Mouse (Mus musculus) CH12.LX (cell line): ENCODE measurements around the gene Arpc3. TPM values are rescaled to one million over a fixed set of nuclear protein-coding genes. Genes with fewer than 3 reads are reported as not detected.

ENCODE experiments used
- DNase-seq: peaks from one replicate; pipeline ENCODE4 v3.0.0-alpha.2; 2013; ENCODE audit errors: extremely low read depth
- H3K27ac ChIP-seq: 2 replicates; pipeline ENCODE4 v1.5.1; 2012; ENCODE audit warnings: low read depth, mild to moderate bottlenecking, control low read depth, moderate library complexity; ENCODE audit not compliant: insufficient read depth
- H3K27me3 ChIP-seq: replicated peaks from 2 replicates; pipeline ENCODE3; 2012; ENCODE audit warnings: inconsistent platforms
- H3K36me3 ChIP-seq, 2 experiments: replicated peaks in 1 of 2; 2 replicates each; pipeline versions ENCODE3 to v1.6.1; 2012; ENCODE audit warnings: inconsistent platforms in 1 of 2, low read length in 1 of 2, mild to moderate bottlenecking in 1 of 2, mixed read lengths in 1 of 2, moderate library complexity in 1 of 2; ENCODE audit not compliant: control insufficient read depth in 1 of 2, insufficient read depth in 1 of 2
- H3K4me1 ChIP-seq, 2 experiments: 2 replicates each; pipeline ENCODE4 v1.6.1; 2012; ENCODE audit warnings: inconsistent platforms in 1 of 2, moderate library complexity in 1 of 2; ENCODE audit not compliant: insufficient read depth in 2 of 2, control insufficient read depth in 1 of 2
- H3K4me2 ChIP-seq: 2 replicates; pipeline ENCODE4 v1.6.1; 2012; ENCODE audit warnings: low read depth, mild to moderate bottlenecking, control low read depth; ENCODE audit not compliant: poor library complexity, insufficient read depth, severe bottlenecking
- H3K4me3 ChIP-seq, 3 experiments: fragments of 150-350 bp in 1 of 3; sonication (generic) in 1 of 3; replicated peaks in 1 of 3; 2 replicates each; pipeline versions ENCODE3 to v1.5.1; 2011 to 2012; ENCODE audit warnings: low read depth in 2 of 3, low read length in 2 of 3, mild to moderate bottlenecking in 2 of 3, moderate library complexity in 2 of 3, control low read depth in 1 of 3, improper control_type of control experiment in 1 of 3, inconsistent platforms in 1 of 3, mixed read lengths in 1 of 3; ENCODE audit not compliant: poor library complexity in 1 of 3
- H3K79me2 ChIP-seq: replicated peaks from 2 replicates; pipeline ENCODE4 v1.6.1; 2012; ENCODE audit warnings: mild to moderate bottlenecking, moderate library complexity; ENCODE audit not compliant: control insufficient read depth, poor library complexity, insufficient read depth, severe bottlenecking; ENCODE audit errors: extremely low read depth
- H3K9ac ChIP-seq: 2 replicates; pipeline ENCODE4 v1.6.1; 2012; ENCODE audit warnings: low read depth, mild to moderate bottlenecking, control low read depth, moderate library complexity; ENCODE audit not compliant: insufficient read depth
- H3K9me3 ChIP-seq: replicated peaks from 2 replicates; pipeline ENCODE3; 2012; ENCODE audit warnings: low read length, inconsistent platforms, mixed read lengths
- BHLHE40 ChIP-seq: IDR thresholded peaks from 2 replicates; pipeline ENCODE4 v1.6.1; 2011; ENCODE audit warnings: mild to moderate bottlenecking, low read depth, low read length, improper control_type of control experiment
- E2F4 ChIP-seq: IDR thresholded peaks from 2 replicates; pipeline ENCODE4 v1.6.1; 2011; ENCODE audit warnings: low read depth, low read length, improper control_type of control experiment; ENCODE audit not compliant: insufficient replicate concordance
- ELF1 ChIP-seq: IDR thresholded peaks from 2 replicates; pipeline ENCODE4 v1.6.1; 2014; ENCODE audit warnings: low read depth, mild to moderate bottlenecking, inconsistent platforms, low read length, improper control_type of control experiment
- ETS1 ChIP-seq: conservative IDR thresholded peaks from 2 replicates; pipeline ENCODE4 v1.6.1; 2012; ENCODE audit warnings: low read depth, mild to moderate bottlenecking, inconsistent platforms, low read length, improper control_type of control experiment, moderate library complexity
- IRF4 ChIP-seq: IDR thresholded peaks from 2 replicates; pipeline ENCODE4 v1.6.1; 2014; ENCODE audit warnings: low read depth, mild to moderate bottlenecking, inconsistent platforms, low read length, improper control_type of control experiment
- JUN ChIP-seq: IDR thresholded peaks from 2 replicates; pipeline ENCODE4 v1.6.1; 2011; ENCODE audit warnings: low read depth, mild to moderate bottlenecking, low read length, improper control_type of control experiment, moderate library complexity; ENCODE audit not compliant: insufficient read depth
- JUND ChIP-seq: conservative IDR thresholded peaks from 2 replicates; pipeline ENCODE4 v1.6.1; 2011; ENCODE audit warnings: low read depth, low read length, improper control_type of control experiment
- MAFK ChIP-seq: IDR thresholded peaks from 2 replicates; pipeline ENCODE4 v1.6.1; 2011; ENCODE audit warnings: low read length, improper control_type of control experiment; ENCODE audit not compliant: insufficient replicate concordance
- MYC ChIP-seq: IDR thresholded peaks from 2 replicates; pipeline ENCODE4 v1.6.1; 2011; ENCODE audit warnings: low read depth, mild to moderate bottlenecking, improper control_type of control experiment, low read length
- PAX5 ChIP-seq: IDR thresholded peaks from 2 replicates; pipeline ENCODE4 v1.6.1; 2012; ENCODE audit warnings: low read length, inconsistent platforms, mixed read lengths
- POLR2AphosphoS2 ChIP-seq: IDR thresholded peaks from 2 replicates; pipeline ENCODE4 v1.6.1; 2011; ENCODE audit warnings: low read depth, low read length, improper control_type of control experiment
- RAD21 ChIP-seq: IDR thresholded peaks from 2 replicates; pipeline ENCODE4 v1.6.1; 2011; ENCODE audit warnings: low read depth, mild to moderate bottlenecking, low read length, improper control_type of control experiment, moderate library complexity
- SMC3 ChIP-seq: IDR thresholded peaks from 2 replicates; pipeline ENCODE4 v1.6.1; 2011; ENCODE audit warnings: low read depth, low read length, improper control_type of control experiment
- TBP ChIP-seq: conservative IDR thresholded peaks from 2 replicates; pipeline ENCODE4 v1.6.1; 2011; ENCODE audit warnings: low read depth, low read length, improper control_type of control experiment
- ZKSCAN1 ChIP-seq: IDR thresholded peaks from 2 replicates; pipeline ENCODE4 v1.6.1; 2012; ENCODE audit warnings: low read depth, inconsistent platforms, low read length, improper control_type of control experiment, borderline replicate concordance
- ZMIZ1 ChIP-seq: IDR thresholded peaks from 2 replicates; pipeline ENCODE4 v1.6.1; 2012; ENCODE audit warnings: low read depth, mild to moderate bottlenecking, inconsistent platforms, low read length, improper control_type of control experiment
- ZNF384 ChIP-seq: IDR thresholded peaks from 2 replicates; pipeline ENCODE4 v1.6.1; 2012; ENCODE audit warnings: low read depth, low read length, improper control_type of control experiment, inconsistent platforms
- dilution Hi-C: fragments of 300-500 bp; cut with MboI; formaldehyde crosslinking; loops from 2 replicates; pipeline ENCODE4 v1.14.3; 2020; ENCODE audit warnings: low sequenced_read_pairs; ENCODE audit not compliant: extremely low pct_unique_long_range_greater_than_20kb, extremely low pct_ligation_motif_present
- in situ Hi-C: fragments of 300-500 bp; cut with MboI; formaldehyde crosslinking; loops from 3 replicates; pipeline ENCODE4 v1.14.3; 2019; ENCODE audit warnings: low sequenced_read_pairs, low pct_ligation_motif_present, low pct_unique_long_range_greater_than_20kb, mixed read lengths
- polyA plus RNA-seq: library from polyadenylated mRNA; unstranded; fragments of >175 nt; gene quantifications from 2 replicates; pipeline ENCODE4 v1.2.1, GENCODE M21; 2012; ENCODE audit warnings: low read depth; ENCODE audit not compliant: insufficient read length
- total RNA-seq, 2 experiments: library from RNA; depleted of rRNA; stranded (reverse); fragments of 300-350 nt in 1 of 2; fragments of >200 nt in 1 of 2; gene quantifications; 2 replicates each; pipeline ENCODE4 v1.2.3; 2012 to 2014

Arpc3 gene
- total and polyA plus RNA-seq, 3 experiments = 256 to 543 (median 297) TPM

GRCm38 (mm10) chr5:122372192-122372769, 19.4 kb upstream of the Arpc3 start, which contains the start of gene Fam216a (continued):
- no peak for TF ChIP-seq RAD21
- peak; percentile 85 for TF ChIP-seq ELF1
- TF ChIP-seq PAX5 = no peak
- TF ChIP-seq E2F4 = peak; percentile 71; the same call in 1 of the 2 replicates
- TF ChIP-seq SMC3 = no peak
- peak; percentile 73 for TF ChIP-seq IRF4
- TF ChIP-seq POLR2AphosphoS2 = peak; percentile 71; the same call in 1 of the 2 replicates
- no peak for TF ChIP-seq JUND
- peak; percentile 68; the same call in 1 of the 2 replicates for TF ChIP-seq TBP
- peak; percentile 82 for TF ChIP-seq ZNF384
- no peak for TF ChIP-seq MAFK
- TF ChIP-seq BHLHE40 = peak; percentile 99
- TF ChIP-seq JUN = no peak
- peak; percentile 66 for TF ChIP-seq ETS1
- peak; percentile 84; the same call in 1 of the 2 replicates for TF ChIP-seq ZMIZ1
- no peak for TF ChIP-seq ZKSCAN1

DNA sequence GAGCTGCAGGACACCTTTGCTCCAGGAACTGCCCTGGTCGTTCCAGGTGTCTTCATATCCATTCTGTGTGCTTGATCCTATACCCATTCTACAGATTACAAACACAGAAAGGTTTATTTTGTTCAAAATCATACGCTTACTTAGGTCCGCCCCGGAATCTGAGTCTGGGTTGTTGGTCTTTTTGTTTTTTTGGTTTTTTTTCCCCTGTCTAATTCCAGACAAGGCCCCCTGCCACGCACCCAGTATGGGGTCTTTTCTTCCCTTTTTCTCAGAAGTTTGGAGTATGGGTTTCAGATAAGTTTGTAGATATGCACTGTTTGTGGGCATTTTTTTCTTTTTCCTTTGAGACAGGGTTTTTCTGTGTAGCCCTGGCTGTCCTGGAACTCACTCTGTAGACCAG, 18.8 kb upstream of the Arpc3 start:
- no peak for DNase-seq
- peaks cover 17 to 51% of the 10 kb centered on the region in 2 experiments for H3K36me3 ChIP-seq
- dilution Hi-C loops (no loop called here), in situ Hi-C loops (no loop called here)
- peak overlapping the region; percentile 63 to 91 (median 80) for H3K4me3 ChIP-seq
- H3K27ac ChIP-seq = peak overlapping the region; percentile 76; the same call in 1 of the 2 replicates
- no peaks in the 10 kb centered on the region for H3K9me3 ChIP-seq
- H3K27me3 ChIP-seq = no peaks in the 10 kb centered on the region
- H3K4me2 ChIP-seq = peak overlapping the region; percentile 98
- peak; percentile 30; the same call in 1 of the 2 replicates for TF ChIP-seq ZNF384
- no peak for TF ChIP-seq MYC
- peak overlapping the region; percentile 79 for H3K9ac ChIP-seq
- peaks cover 18% of the 10 kb centered on the region for H3K79me2 ChIP-seq
- H3K4me1 ChIP-seq = peaks cover 4 to 15% of the 10 kb centered on the region in 2 experiments; a peak in 3 of 4 replicates
